Mouse (Mus musculus) myocyte (in vitro differentiated cells): ENCODE measurements around the gene Hils1. TPM values are rescaled to one million over a fixed set of nuclear protein-coding genes. Genes with fewer than 3 reads are reported as not detected.
A peak's percentile ranks its signal among the peaks of the same experiment; 100 is the strongest.

ENCODE experiments used
- H3K27me3 ChIP-seq: one replicate; pipeline ENCODE4 v1.6.1; 2011; ENCODE audit not compliant: control insufficient read depth, insufficient read depth, insufficient read length
- H3K36me3 ChIP-seq: one replicate; pipeline ENCODE4 v1.6.1; 2011; ENCODE audit not compliant: control insufficient read depth, insufficient read depth
- H3K4me2 ChIP-seq: one replicate; pipeline ENCODE4 v1.6.1; 2011; ENCODE audit warnings: low read depth, control low read depth
- H3K4me3 ChIP-seq: one replicate; pipeline ENCODE4 v1.5.1; 2011; ENCODE audit warnings: mild to moderate bottlenecking, control low read depth, moderate library complexity
- H3K79me2 ChIP-seq: one replicate; pipeline ENCODE4 v1.6.1; 2011; ENCODE audit not compliant: control insufficient read depth, insufficient read depth
- H3ac ChIP-seq: one replicate; pipeline ENCODE4 v1.6.1; 2011; ENCODE audit not compliant: control insufficient read depth, insufficient read length
- CEBPB ChIP-seq: IDR thresholded peaks from 2 replicates; pipeline ENCODE4 v1.6.1; 2011; ENCODE audit warnings: mild to moderate bottlenecking, moderate library complexity; ENCODE audit not compliant: poor library complexity, insufficient read depth, severe bottlenecking
- E2F4 ChIP-seq: IDR thresholded peaks from one replicate; pipeline ENCODE4 v1.6.1; 2011; ENCODE audit warnings: mild to moderate bottlenecking, control low read depth, moderate library complexity; ENCODE audit not compliant: insufficient read depth
- MAX ChIP-seq: IDR thresholded peaks from one replicate; pipeline ENCODE4 v1.6.1; 2011; ENCODE audit warnings: low read depth, mild to moderate bottlenecking, control low read depth
- MYOD1 ChIP-seq, 3 experiments: IDR thresholded peaks; one replicate each; pipeline ENCODE4 v1.6.1; 2011; ENCODE audit warnings: control low read depth in 2 of 3, low read depth in 2 of 3, mild to moderate bottlenecking in 2 of 3, moderate library complexity in 1 of 3; ENCODE audit not compliant: insufficient read length in 2 of 3, control insufficient read depth in 1 of 3
- MYOG ChIP-seq, 3 experiments: IDR thresholded peaks; one replicate each; pipeline ENCODE4 v1.6.1; 2011; ENCODE audit warnings: control low read depth in 2 of 3, low read depth in 2 of 3, mild to moderate bottlenecking in 2 of 3; ENCODE audit not compliant: insufficient read length in 2 of 3, control insufficient read depth in 1 of 3, insufficient read depth in 1 of 3
- POLR2A ChIP-seq: IDR thresholded peaks from one replicate; pipeline ENCODE4 v1.6.1; 2011; ENCODE audit warnings: low read depth, mild to moderate bottlenecking, control low read depth, moderate library complexity; ENCODE audit not compliant: insufficient read length
- POLR2AphosphoS2 ChIP-seq: IDR thresholded peaks from one replicate; pipeline ENCODE4 v1.6.1; 2011; ENCODE audit warnings: low read depth, control low read depth; ENCODE audit not compliant: insufficient read length
- REST ChIP-seq: IDR thresholded peaks from one replicate; pipeline ENCODE4 v1.6.1; 2011; ENCODE audit warnings: mild to moderate bottlenecking, control low read depth, moderate library complexity; ENCODE audit not compliant: insufficient read depth, insufficient read length
- SRF ChIP-seq: IDR thresholded peaks from one replicate; pipeline ENCODE4 v1.6.1; 2011; ENCODE audit warnings: low read depth; ENCODE audit not compliant: control insufficient read depth, insufficient read length
- TCF12 ChIP-seq: IDR thresholded peaks from one replicate; pipeline ENCODE4 v1.6.1; 2011; ENCODE audit warnings: mild to moderate bottlenecking, control low read depth; ENCODE audit not compliant: poor library complexity, insufficient read depth, severe bottlenecking
- TCF3 ChIP-seq: IDR thresholded peaks from one replicate; pipeline ENCODE4 v1.6.1; 2011; ENCODE audit warnings: low read depth, control low read depth; ENCODE audit not compliant: insufficient read length
- USF1 ChIP-seq: IDR thresholded peaks from one replicate; pipeline ENCODE4 v1.6.1; 2011; ENCODE audit warnings: low read depth, mild to moderate bottlenecking, control low read depth, moderate library complexity
- polyA plus RNA-seq: library from polyadenylated mRNA; unstranded; fragments of >200 nt; fragmentation: generic; extraction: Trizol; gene quantifications from one replicate; pipeline ENCODE4 v1.2.1, GENCODE M21; 2012; ENCODE audit warnings: missing spikeins

The Hils1 gene
- polyA plus RNA-seq, 1 experiment: 0.37 TPM

DNA sequence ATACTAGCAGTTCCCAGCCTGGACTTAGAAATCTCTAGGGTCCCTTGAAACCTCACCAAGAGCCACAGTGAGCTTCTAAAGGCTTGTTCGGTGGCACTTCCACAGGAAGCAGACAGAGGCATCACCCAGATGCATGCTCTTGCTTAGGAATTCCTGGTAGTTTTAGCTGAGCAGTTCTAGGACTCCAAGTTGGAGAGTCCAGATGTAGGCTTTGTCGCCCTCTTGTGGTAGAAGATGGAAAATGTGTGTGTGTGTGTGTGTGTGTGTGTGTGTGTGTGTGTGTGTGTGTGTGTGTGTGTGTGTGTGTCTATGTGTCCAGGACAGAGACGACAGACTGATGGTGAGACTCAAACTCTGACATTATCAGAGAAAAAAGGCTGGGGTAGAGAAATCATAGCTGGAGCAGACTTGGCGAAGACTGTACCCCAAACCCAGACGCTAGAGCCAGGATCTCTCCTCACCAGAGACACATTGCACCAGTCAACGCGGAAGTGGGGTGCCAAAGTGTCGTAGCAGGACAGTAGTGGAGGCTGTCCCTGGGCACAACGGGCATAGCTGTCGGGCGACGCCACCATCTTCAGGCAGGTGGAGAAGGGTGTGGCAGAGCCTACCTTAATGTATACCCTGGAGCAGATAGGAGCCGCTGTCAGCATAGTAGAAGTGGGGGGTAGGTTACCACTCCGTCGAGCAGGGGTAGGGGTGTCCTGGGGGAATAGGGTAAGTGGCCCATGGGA is 3.0 kb downstream of the Hils1 start:
- TF ChIP-seq E2F4: no peak
- TF ChIP-seq TCF3: no peak
- no peak for TF ChIP-seq MYOD1 (IDR thresholded peaks at IDR 0.05; ENCODE audit: control insufficient read depth in 1 of 3, insufficient read length in 2 of 3, low read depth in 2 of 3)
- TF ChIP-seq MAX: no peak
- TF ChIP-seq CEBPB: no peak
- no peak for TF ChIP-seq MYOG (IDR thresholded peaks at IDR 0.05; ENCODE audit: control insufficient read depth in 1 of 3, insufficient read depth in 1 of 3, insufficient read length in 2 of 3, low read depth in 2 of 3)
- TF ChIP-seq TCF12: no peak
- TF ChIP-seq REST: no peak
- no peak for TF ChIP-seq POLR2AphosphoS2
- TF ChIP-seq USF1: no peak
- no peak overlapping the region for H3ac ChIP-seq
- H3K4me2 ChIP-seq: peak overlapping the region; percentile 52
- H3K79me2 ChIP-seq: peaks cover 5% of the 10 kb centered on the region
- no peaks in the 10 kb centered on the region for H3K36me3 ChIP-seq
- H3K4me3 ChIP-seq: no peak overlapping the region
- H3K27me3 ChIP-seq: no peaks in the 10 kb centered on the region

DNA sequence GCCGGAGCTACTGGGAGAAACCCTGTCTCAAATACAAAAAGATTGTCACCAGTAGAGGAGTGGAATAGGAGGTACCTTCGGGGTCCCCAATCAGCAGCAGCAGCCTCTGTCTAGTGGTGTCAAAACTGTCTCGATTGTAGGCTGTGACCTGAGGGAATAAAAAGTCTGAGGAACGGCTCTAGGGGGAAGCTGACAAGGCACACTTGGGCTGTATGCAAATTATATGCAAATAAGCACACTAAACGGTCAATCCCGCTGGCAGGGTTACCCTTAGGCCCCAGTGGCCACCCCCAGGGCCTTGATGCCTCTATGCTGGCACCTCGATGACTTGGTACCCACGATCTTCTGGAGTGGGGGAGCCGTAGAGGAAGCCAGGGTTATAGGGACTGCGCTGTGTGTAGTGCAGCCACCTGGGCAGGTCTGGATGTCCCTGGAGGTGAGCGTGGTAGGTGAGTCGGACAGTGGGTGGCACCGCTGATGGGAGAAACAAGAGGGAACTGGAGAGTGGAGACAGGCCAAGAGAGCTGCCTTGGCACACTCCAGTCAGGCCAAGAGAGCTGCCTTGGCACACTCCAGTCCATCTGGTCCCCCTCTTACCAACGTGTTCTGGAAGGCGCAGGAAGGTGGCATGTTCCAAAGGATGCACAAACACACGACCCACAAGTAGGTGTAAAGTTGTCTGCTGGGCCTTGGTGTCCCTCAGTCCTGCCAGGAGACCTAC is 4.7 kb downstream of the Hils1 start:
- TF ChIP-seq REST (no peak), USF1 (no peak), E2F4 (no peak), POLR2AphosphoS2 (no peak)
- Histone ChIP-seq H3K36me3 (no peaks in the 10 kb centered on the region), H3K79me2 (peaks cover 5% of the 10 kb centered on the region), H3K4me3 (peak overlapping the region; percentile 30), H3K27me3 (no peaks in the 10 kb centered on the region), H3K4me2 (peak overlapping the region; percentile 90), H3ac (no peak overlapping the region)

DNA sequence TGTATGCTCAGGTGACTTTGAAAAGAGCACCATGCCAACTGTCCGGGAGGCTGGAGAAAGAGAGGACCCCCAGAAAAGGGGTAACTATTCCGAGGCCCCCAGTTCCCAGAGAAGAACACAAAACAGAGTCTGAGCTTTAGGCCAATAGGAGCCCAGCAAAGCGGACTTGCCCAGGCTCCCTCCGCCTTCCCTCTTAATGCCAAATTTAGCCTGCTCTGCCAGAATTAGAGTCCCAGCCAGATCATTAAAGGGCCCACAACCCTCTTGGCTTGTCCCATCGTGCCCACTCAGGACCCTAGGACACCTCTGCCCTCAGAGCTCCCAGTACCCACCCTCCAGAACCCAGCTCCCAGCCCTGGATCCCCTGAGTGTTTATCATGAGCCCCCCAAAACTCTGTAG is 5.5 kb downstream of the Hils1 start:
- no peak overlapping the region for H3ac ChIP-seq
- H3K36me3 ChIP-seq: no peaks in the 10 kb centered on the region
- peaks cover 5% of the 10 kb centered on the region for H3K79me2 ChIP-seq
- TF ChIP-seq SRF: peak; percentile 77
- no peak for TF ChIP-seq REST
- peak overlapping the region; percentile 90 for H3K4me2 ChIP-seq
- no peaks in the 10 kb centered on the region for H3K27me3 ChIP-seq
- H3K4me3 ChIP-seq: peak overlapping the region; percentile 30

GRCm38 (mm10) chr11:94973313-94973712 is 5.9 kb downstream of the Hils1 start:
- peak; percentile 15 for TF ChIP-seq TCF12
- TF ChIP-seq CEBPB: no peak
- no peak for TF ChIP-seq MAX
- no peak for TF ChIP-seq SRF
- no peak for TF ChIP-seq TCF3
- TF ChIP-seq E2F4: no peak
- TF ChIP-seq REST: no peak
- TF ChIP-seq POLR2AphosphoS2: peak; percentile 26
- no peak for TF ChIP-seq USF1
- peak; percentile 83 to 95 (median 90) for TF ChIP-seq MYOD1 (IDR thresholded peaks at IDR 0.05; ENCODE audit: control insufficient read depth in 1 of 3, insufficient read length in 2 of 3, low read depth in 2 of 3)
- TF ChIP-seq MYOG (IDR thresholded peaks at IDR 0.05; ENCODE audit: control insufficient read depth in 1 of 3, insufficient read depth in 1 of 3, insufficient read length in 2 of 3, low read depth in 2 of 3): peak in 1 of 3 experiments; percentile 38
- peak; percentile 51 for TF ChIP-seq POLR2A
- H3K4me3 ChIP-seq: peak overlapping the region; percentile 30
- peak overlapping the region; percentile 90 for H3K4me2 ChIP-seq

DNA sequence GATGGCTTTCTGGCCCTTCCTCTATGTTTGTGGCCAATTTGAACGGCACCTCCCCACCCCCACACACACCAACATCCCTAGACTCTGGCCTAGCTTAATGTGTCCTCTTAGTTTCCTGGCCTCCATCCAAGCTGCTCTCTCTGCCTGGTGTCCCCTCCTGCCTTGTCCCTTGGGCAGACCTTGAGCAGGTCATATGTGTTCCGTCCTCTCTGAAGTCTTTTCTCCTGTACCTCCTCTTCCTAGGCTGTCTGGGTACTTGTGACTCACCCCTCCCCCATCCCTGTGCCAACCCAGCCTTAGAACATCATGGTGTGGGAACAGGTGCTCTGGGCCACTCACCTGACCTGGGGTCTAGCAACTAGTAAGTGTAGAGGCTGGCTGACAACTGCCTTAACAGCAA is 7.6 kb downstream of the Hils1 start:
- Histone ChIP-seq H3K79me2 (peaks cover 5% of the 10 kb centered on the region), H3K27me3 (no peaks in the 10 kb centered on the region), H3K4me3 (no peak overlapping the region), H3ac (no peak overlapping the region), H3K4me2 (no peak overlapping the region), H3K36me3 (no peaks in the 10 kb centered on the region)
- TF ChIP-seq USF1 (no peak), REST (no peak), MYOD1 (IDR thresholded peaks at IDR 0.05; ENCODE audit: control insufficient read depth in 1 of 3, insufficient read length in 2 of 3, low read depth in 2 of 3) (no peak), MAX (no peak), MYOG (IDR thresholded peaks at IDR 0.05; ENCODE audit: control insufficient read depth in 1 of 3, insufficient read depth in 1 of 3, insufficient read length in 2 of 3, low read depth in 2 of 3) (no peak), TCF3 (no peak), POLR2A (no peak), POLR2AphosphoS2 (no peak), CEBPB (no peak), E2F4 (no peak), TCF12 (no peak), SRF (no peak)

More at GRCm38 (mm10) chr11:94973313-94973712, 5.9 kb downstream of the Hils1 start:
- no peaks in the 10 kb centered on the region for H3K36me3 ChIP-seq
- no peaks in the 10 kb centered on the region for H3K27me3 ChIP-seq
- H3K79me2 ChIP-seq: peaks cover 5% of the 10 kb centered on the region
- no peak overlapping the region for H3ac ChIP-seq
